Mouse (Mus musculus) cortical plate, adult 2 months (tissue): ENCODE measurements around the gene Tgfb2. TPM values are rescaled to one million over a fixed set of nuclear protein-coding genes. Genes with fewer than 3 reads are reported as not detected.

Source experiments
- H3K27ac ChIP-seq: fragments of 200-500 bp; 2 replicates; pipeline ENCODE4 v1.5.1; 2012; ENCODE audit warnings: low read length, control low read depth, inconsistent platforms; ENCODE audit not compliant: insufficient read depth
- H3K4me1 ChIP-seq: fragments of 200-500 bp; 2 replicates; pipeline ENCODE4 v1.6.1; 2011; ENCODE audit warnings: low read length; ENCODE audit not compliant: control insufficient read depth, insufficient read depth
- H3K4me3 ChIP-seq: fragments of 200-500 bp; 2 replicates; pipeline ENCODE4 v1.5.1; 2011; ENCODE audit warnings: mild to moderate bottlenecking, low read length, control low read depth; ENCODE audit not compliant: insufficient read depth
- CTCF ChIP-seq: fragments of 200-500 bp; IDR thresholded peaks from 2 replicates; pipeline ENCODE4 v1.5.1; 2011; ENCODE audit warnings: mild to moderate bottlenecking, control low read depth, low read length; ENCODE audit not compliant: insufficient read depth; ENCODE audit errors: extremely low read depth
- POLR2A ChIP-seq: fragments of 200-500 bp; IDR thresholded peaks from 2 replicates; pipeline ENCODE4 v1.6.1; 2011; ENCODE audit warnings: mild to moderate bottlenecking, low read length, control low read depth; ENCODE audit not compliant: insufficient read depth; ENCODE audit errors: extremely low read depth
- polyA plus RNA-seq: library from polyadenylated mRNA; depleted of rRNA; stranded (reverse); fragments of >200 nt; gene quantifications from 2 replicates; pipeline ENCODE4 v1.2.3, GENCODE M21; 2012; rRNA removed

Gene Tgfb2
- 3.8 and 4.7 TPM in 2 replicates for polyA plus RNA-seq

DNA sequence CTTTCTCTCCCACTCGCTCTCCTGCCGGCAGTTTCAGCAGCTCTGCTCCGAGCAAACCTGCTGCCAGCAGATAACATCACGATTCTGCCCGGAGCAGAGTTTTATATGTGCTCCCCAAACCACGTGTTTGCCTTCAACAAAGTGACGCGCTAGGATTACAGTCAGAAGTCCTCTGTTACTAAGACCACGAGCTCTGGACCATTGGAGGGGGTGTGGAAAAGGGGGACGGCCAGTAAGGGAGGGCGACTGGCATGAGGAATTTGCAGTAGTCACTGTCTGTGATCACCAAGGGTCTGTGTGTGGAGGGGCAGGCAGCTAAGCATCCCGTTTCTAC lies at the start of gene Tgfb2:
Gene Tgfb2 (minus strand): TSS at position 75 of the 334 bp plus-strand sequence.
- Histone ChIP-seq H3K4me1 (no peaks in the 10 kb centered on the region), H3K27ac (peak within 1 kb of the TSS; percentile 73), H3K4me3 (peak within 1 kb of the TSS; percentile 60)
- TF ChIP-seq POLR2A (peak; percentile 84), CTCF (no peak)

DNA sequence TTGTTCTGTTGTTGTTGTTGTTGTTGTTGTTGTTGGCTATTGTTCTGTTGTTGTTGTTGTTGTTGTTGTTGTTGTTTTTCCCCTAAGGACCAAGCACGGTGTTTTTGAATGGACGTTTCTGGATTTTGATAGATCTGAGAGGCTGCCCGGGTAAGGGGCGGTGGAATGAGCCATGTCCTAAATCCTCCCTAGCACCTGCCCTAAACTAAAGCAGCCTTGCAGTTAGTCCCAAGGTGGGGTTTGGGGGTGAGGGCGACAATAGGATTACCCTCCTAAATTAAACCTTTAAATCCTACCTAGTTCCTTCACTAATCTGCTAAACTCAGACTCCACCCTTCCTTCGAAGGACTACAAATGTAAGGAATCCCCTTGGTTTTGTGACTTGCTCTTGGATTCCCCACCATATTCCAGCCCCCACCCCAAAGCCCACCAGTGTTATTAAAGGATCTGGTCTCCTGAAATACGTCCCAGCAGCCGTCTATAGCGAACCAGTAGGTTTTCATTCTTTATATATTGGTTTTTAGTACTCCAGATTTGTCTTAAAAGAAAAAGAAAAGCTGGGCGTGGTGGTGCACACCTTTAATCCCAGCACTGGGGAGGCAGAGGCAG lies 44.0 kb upstream of the Tgfb2 start:
- H3K4me3 ChIP-seq: peak overlapping the region; percentile 72
- peaks cover 4% of the 10 kb centered on the region; the same call in 1 of the 2 replicates for H3K4me1 ChIP-seq
- no peak overlapping the region; the same call in 1 of the 2 replicates for H3K27ac ChIP-seq
- TF ChIP-seq POLR2A: no peak
- no peak for TF ChIP-seq CTCF

DNA sequence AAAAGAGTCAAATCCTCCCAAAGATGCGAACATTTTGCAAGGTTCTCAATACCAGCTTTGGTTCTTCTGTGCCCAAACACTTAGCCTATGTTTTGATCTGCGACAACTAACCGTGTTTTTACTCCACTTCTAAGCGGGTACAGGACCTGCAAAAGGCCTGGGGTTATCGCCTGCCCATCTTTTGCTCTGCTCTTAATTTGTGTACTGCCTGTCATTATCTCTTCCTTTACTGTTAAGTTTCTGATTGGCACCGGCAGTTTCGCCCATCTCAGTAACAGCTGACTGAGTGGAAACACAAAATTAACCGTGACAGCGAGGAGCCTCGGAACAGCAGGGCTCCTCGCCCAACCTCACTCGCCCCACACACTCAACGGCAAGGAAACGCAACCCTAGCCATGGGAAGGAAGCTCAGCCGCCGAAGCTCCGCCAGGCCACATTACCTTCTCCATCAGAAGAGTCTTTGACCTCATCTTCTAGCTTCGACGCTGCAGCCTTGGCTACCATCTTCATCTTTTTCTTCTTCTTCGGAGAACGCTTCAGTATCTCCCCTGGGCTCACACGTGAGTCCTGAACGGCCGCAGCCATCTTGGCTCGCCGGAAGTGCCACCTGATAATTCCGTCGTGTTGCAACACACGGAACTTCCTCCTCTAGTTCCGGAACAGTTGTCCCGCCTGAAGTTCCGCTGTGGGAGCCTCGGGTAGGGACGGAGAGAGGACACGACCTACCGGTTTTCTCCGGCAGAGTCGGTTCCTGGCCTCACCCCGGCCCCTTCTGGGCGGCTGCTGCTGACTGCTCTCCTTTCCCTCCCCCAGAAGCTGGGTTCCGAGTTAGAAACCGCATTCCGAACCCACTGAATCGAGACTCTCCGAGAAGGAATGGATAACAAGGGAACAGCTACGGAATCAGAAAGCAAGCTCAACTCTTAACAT lies 43.2 kb upstream of the Tgfb2 start, which contains the start of gene Rrp15:
Gene Rrp15 (minus strand): TSS at position 635 of the 930 bp plus-strand sequence.
- TF ChIP-seq POLR2A: peak; percentile 75
- TF ChIP-seq CTCF: no peak
- peaks cover 4% of the 10 kb centered on the region; the same call in 1 of the 2 replicates for H3K4me1 ChIP-seq
- H3K27ac ChIP-seq: peak within 1 kb of the TSS; percentile 42
- peak within 1 kb of the TSS; percentile 72 for H3K4me3 ChIP-seq

DNA sequence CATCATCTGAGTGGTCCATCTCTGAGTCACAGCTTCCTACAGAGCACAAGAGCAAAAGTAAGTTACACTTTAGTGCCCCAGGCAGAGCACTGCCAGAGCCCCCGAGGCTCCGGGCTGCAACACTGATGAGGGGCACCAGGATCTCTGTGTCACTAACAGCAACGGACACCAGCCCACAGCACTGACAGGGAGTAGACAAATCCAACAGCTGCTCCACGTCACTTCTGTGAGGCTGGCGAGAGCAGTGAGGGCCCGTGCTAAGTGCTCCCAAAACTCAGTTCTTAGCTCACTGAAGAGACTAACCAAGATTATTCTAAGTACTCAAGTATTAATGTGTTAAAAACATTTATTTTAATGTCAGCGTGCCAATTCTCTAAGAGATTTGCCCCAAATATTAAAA lies 34.0 kb upstream of the Tgfb2 start:
- Histone ChIP-seq H3K4me3 (no peak overlapping the region), H3K27ac (no peak overlapping the region), H3K4me1 (no peaks in the 10 kb centered on the region; the same call in 1 of the 2 replicates)
- TF ChIP-seq POLR2A (no peak), CTCF (no peak)

DNA sequence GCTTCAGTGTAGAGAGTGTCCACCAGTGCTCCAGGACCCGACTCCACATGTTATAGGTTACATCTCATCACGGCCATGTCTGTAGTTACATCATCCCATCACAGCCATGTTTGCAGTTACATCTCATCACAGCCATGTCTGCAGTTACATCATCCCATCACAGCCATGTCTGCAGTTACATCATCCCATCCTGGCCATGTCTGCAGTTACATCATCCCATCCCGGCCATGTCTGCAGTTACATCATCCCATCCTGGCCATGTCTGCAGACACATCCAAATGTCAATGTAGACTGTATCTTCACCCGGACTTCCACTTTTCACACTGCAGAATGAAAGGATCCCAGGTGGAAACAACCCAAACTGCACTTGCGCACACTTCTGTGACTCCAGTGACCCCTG lies 29.7 kb upstream of the Tgfb2 start:
- no peak overlapping the region for H3K27ac ChIP-seq
- TF ChIP-seq POLR2A (no peak), CTCF (no peak)
- H3K4me1 ChIP-seq: no peaks in the 10 kb centered on the region
- no peak overlapping the region for H3K4me3 ChIP-seq

DNA sequence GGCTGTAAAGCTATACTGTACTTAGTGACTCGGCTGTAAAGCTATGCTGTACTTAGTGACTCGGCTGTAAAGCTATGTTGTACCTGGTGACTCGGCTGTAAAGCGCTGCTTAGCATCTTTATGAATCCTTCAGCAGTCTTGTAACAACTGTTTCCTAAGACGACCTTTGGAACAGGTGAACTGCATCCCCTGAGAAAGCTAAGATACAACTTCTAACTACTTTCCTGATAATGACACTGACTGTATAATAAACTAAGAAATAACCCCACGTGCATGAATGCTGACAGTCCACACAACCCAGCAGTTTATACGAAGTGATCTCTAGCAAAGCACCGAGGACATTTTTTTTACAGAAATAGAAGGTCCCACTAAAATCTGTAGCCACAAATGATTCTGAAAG lies 27.3 kb upstream of the Tgfb2 start:
- TF ChIP-seq POLR2A (no peak), CTCF (no peak)
- Histone ChIP-seq H3K4me3 (no peak overlapping the region), H3K27ac (no peak overlapping the region), H3K4me1 (no peaks in the 10 kb centered on the region)

DNA sequence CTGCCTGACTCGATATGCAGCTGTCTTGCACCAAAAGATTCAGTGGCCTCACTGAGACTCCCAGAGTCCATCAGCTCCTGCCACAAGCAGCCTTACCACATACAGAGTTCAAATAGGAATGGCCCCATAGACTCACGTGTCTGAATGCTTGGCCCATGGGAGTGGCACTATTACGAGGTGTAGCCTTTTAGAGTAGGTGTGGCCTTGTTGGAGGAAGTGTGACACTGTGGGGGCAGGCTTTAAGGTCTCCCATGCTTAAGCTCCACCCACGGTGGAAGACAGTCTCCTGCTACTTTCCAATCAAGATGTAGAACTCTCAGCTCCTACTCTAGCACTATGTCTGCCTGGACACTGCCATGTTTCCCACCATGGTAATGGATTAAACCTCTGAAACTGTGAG lies 23.0 kb upstream of the Tgfb2 start:
- Histone ChIP-seq H3K27ac (no peak overlapping the region), H3K4me1 (no peaks in the 10 kb centered on the region), H3K4me3 (no peak overlapping the region)
- TF ChIP-seq POLR2A: no peak
- no peak for TF ChIP-seq CTCF

DNA sequence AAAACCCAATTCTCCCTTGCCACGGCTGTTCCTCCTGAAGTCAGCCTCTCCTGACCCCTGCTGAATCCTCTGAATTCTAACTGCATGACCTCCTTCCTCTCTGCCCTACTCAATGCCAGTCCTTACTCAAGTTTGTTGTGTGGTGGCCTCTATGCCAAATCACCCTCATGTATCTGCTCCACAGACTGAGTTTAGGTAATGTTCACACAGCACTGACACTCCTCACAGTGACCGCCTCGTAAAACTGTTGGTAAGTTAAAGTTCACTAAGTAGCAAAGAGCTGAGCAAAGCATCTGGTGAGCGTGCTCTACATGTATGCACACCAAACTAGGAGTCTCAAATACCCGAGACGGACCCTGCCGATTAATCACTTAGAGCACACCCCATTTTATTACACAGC lies 20.3 kb upstream of the Tgfb2 start:
- no peak for TF ChIP-seq POLR2A
- TF ChIP-seq CTCF: no peak
- H3K4me1 ChIP-seq: no peaks in the 10 kb centered on the region
- H3K4me3 ChIP-seq: no peak overlapping the region
- H3K27ac ChIP-seq: no peak overlapping the region

DNA sequence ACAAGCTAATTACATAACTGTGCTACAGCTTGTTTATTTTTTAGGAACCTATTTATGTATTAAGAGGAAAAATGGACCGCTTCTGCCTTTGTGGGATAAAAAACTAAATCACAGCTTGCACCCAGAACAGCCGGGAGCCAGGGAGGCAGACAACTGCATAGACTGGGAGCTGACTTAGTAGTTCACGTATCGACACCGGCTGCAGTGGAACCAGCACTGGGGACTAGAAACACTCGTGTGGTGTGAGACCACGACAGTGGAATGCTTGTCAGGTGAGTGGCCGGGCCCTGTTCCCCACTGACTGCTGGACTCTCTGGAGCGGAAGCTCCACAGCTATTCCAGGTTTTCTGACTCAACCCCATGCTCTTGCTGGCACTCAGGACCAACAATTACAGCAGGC lies 16.5 kb upstream of the Tgfb2 start:
- Histone ChIP-seq H3K4me3 (no peak overlapping the region), H3K4me1 (no peaks in the 10 kb centered on the region), H3K27ac (no peak overlapping the region)
- TF ChIP-seq CTCF (no peak), POLR2A (no peak)
